Mouse (Mus musculus) small intestine, adult 2 months (tissue): ENCODE data around the gene Acan.

Experiments used
- CTCF ChIP-seq: fragments of 200-500 bp; IDR thresholded peaks from 2 replicates; pipeline ENCODE4 v1.5.1; 2012; ENCODE audit warnings: low read depth, mild to moderate bottlenecking, control low read depth, inconsistent platforms, low read length, moderate library complexity, mixed read lengths; ENCODE audit not compliant: insufficient replicate concordance, insufficient read length; ENCODE audit errors: extremely low read depth
- POLR2A ChIP-seq: fragments of 200-500 bp; IDR thresholded peaks from 2 replicates; pipeline ENCODE4 v1.6.1; 2012; ENCODE audit warnings: low read depth, mild to moderate bottlenecking, control low read depth, inconsistent platforms, low read length, moderate library complexity

GRCm38 (mm10) chr7:79147931-79148653 lies 94.8 kb downstream of the Acan start:
- no peak for TF ChIP-seq CTCF
- TF ChIP-seq POLR2A = no peak
